Mouse (Mus musculus): ENCODE measurements at regions not wholly inside any gene's neighbourhood (a gene's known extent, or its start where the extent isn't known, plus 50 kb on each side); places are given as distances from the start of the nearest gene placed in this dataset.

DNA sequence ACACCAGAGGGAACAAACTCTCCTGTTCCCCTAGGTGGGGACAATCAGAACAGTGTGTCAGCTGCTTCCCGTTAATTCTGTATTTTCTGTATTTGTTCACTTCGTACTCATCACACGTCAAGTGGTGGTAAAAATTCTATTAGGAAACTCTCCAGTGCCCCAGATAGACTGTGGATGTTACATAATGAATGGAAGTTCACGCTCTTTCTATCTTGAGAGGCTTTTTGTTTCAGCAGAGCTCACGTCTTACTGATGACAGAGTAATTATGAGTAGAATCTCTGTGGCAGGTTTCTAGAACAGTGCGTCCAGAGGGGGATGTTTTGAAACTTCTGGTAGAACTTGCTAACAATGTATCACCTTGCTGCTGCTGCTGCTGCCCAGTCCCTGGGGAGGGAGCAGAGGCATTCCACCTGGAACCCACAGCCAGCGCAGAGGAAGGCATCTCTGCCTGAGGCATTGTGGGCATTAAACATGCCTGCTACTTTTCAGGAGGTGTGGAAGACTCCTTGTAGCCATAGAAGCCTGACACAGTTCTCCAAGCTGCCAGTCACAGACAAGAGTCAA lies 740.6 kb downstream of the 4930447A16Rik start:
- TF ChIP-seq CTCF (IDR thresholded peaks at IDR 0.05; ENCODE audit: low read depth) (no peak), EP300 (IDR thresholded peaks at IDR 0.05; ENCODE audit: low read depth) (no peak)
